Mouse (Mus musculus): ENCODE measurements around the gene Dapp1. TPM values are rescaled to one million over a fixed set of nuclear protein-coding genes. Genes with fewer than 3 reads are reported as not detected.
"Not testable (repeated sequence)": the region's sequence is repeated elsewhere in the genome, so short reads cannot be mapped to it uniquely, and the experiment has no call there.

Gene Dapp1
- polyA plus RNA-seq, 1 experiment from 2014 or later, result 3.8 TPM

DNA sequence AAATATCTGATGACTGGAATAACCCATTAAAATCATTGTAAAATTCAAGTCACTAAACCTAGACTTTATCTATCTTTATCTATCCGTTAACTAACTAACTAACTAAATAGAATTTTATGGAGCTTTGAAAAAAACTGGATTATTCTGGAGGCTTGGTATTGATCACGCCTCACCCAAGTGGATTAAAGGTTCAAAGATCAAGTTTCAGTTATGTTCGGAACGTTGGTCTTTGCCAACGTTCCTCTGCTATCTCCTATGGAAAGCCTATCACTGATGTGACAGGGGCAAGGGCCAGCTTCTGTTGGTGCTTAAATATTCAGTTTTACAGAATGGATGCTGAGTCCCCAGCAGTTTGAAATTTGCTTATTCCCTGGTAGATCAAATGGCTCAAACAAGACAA, 3.1 kb downstream of the Dapp1 start:
- Histone ChIP-seq H3K9ac (no peak overlapping the region), H3K4me2 (no peak overlapping the region), H3K27me3 (0 out of 2 replicates have a peak, but pooled peaks cover 5% of the 10 kb centered on the region), H3K27ac (no peak overlapping the region), H3K36me3 (replicated peaks) (no peaks in the 10 kb centered on the region), H3K4me3 (replicated peaks) (no peak overlapping the region), H3K4me1 (peaks cover 25% of the 10 kb centered on the region), H3K9me3 (no peaks in the 10 kb centered on the region)
- 57% methylated on average over 5 of the region's 5 CpGs for WGBS
- ATAC-seq (ENCODE audit: low FRiP score), result no peak

DNA sequence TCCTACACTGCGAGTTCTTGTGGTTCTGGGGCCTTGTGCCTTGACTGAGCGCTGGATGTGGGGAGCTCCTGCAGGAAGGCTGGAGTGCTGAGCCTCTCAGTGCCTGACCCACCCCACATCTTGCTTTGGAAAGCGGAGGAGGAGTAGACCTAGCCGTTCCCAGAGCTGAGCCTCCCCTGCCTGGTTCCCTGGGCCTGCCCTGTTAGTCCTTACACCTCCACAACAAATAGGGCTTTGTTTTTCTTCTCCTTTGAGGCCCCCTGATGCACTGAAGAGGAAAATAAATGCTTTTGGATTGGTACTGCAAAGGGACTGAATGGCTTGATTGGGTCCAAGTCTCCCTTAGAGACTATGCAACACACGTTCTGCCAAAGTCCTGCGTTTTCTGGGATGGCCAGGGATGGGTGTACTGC, 3.7 kb downstream of the Dapp1 start:
- H3K4me1 ChIP-seq, result peaks cover 25% of the 10 kb centered on the region
- no peaks in the 10 kb centered on the region for H3K9me3 ChIP-seq
- H3K27ac ChIP-seq, result peak overlapping the region; percentile 85
- H3K27me3 ChIP-seq, result 0 out of 2 replicates have a peak, but pooled peaks cover 5% of the 10 kb centered on the region
- ATAC-seq (ENCODE audit: low FRiP score), result peak; percentile 67
- no peaks in the 10 kb centered on the region for H3K36me3 ChIP-seq (replicated peaks)
- 17% methylated on average over 6 of the region's 6 CpGs for WGBS
- H3K4me2 ChIP-seq, result peak overlapping the region; percentile 19; the same call in 1 of the 2 replicates
- no peak overlapping the region for H3K9ac ChIP-seq
- no peak overlapping the region for H3K4me3 ChIP-seq (replicated peaks)

DNA sequence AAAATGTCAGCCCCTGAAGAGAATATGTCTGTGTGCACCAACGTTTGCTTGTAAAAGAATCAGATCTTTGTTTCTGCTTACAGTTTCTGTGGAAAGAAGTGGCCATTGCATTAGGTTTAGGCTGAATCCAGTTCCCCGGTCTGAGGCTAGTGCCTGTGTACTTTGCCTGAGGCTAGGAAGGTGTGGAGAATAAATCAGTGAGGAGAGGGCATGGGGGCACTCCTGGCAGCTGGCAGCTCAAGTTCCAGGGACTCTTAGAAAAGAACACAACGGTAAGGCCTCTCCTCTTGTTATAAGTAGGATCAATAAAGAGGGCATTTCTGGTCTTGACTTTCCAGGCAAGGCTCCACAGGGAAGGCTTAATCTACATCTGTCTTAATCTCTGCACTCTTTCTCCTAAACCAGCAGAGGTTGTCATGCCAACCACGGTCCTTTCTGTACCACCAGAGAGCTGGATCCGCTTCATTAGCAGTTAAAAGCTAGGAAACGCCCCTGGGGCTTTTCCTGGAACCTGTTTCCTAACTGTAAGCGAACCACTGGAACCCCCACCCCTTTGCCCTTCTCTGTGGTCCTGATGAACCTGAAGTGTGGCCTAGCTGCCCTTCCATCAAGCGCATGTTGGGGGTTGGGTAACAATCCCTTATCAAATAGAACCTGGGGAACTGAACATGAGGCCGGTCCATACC, 4.3 kb downstream of the Dapp1 start:
- H3K4me3 ChIP-seq (replicated peaks), result no peak overlapping the region
- H3K4me2 ChIP-seq, result peak overlapping the region; percentile 19; the same call in 1 of the 2 replicates
- ATAC-seq (ENCODE audit: low FRiP score), result peak; percentile 62
- 17% methylated on average over 9 of the region's 9 CpGs for WGBS
- peaks cover 25% of the 10 kb centered on the region for H3K4me1 ChIP-seq
- no peaks in the 10 kb centered on the region for H3K36me3 ChIP-seq (replicated peaks)
- H3K27me3 ChIP-seq, result 0 out of 2 replicates have a peak, but pooled peaks cover 5% of the 10 kb centered on the region
- peak overlapping the region; percentile 85 for H3K27ac ChIP-seq
- no peak overlapping the region for H3K9ac ChIP-seq
- H3K9me3 ChIP-seq, result no peaks in the 10 kb centered on the region

DNA sequence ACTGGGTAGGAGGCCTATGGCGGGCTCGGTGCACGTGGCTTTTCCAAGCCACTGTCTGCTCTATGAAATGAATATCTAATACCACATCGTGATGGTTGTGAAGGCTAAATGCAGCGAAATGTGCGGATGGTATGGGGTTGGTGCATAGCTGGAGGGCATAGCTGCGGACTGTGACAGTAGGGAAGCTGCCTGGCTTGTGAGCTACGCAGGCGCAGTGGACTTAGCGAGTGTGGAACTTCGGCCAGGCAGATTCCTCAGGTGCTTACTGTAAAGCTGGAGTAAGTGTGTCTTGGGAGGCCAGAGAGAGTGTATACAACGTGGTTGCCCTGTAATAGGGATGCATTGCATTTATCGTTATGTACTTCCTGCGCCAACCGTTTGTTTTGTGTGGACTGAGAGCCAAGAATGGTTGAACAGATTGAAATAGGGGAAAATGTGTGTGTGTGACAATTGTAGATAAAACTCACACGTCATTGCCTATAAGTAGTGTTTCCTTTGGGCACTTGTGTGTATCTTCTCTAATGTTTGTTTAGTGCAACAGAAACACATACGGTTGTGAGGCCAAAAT, 5.4 kb downstream of the Dapp1 start:
- H3K9me3 ChIP-seq, result no peaks in the 10 kb centered on the region
- no peak overlapping the region for H3K4me2 ChIP-seq
- H3K36me3 ChIP-seq (replicated peaks), result no peaks in the 10 kb centered on the region
- H3K4me3 ChIP-seq (replicated peaks), result no peak overlapping the region
- H3K9ac ChIP-seq, result no peak overlapping the region
- H3K27me3 ChIP-seq, result 0 out of 2 replicates have a peak, but pooled peaks cover 5% of the 10 kb centered on the region
- H3K4me1 ChIP-seq, result peaks cover 20% of the 10 kb centered on the region
- 95% methylated on average over 17 of the region's 17 CpGs for WGBS
- no peak for ATAC-seq (ENCODE audit: low FRiP score)
- H3K27ac ChIP-seq, result no peak overlapping the region

DNA sequence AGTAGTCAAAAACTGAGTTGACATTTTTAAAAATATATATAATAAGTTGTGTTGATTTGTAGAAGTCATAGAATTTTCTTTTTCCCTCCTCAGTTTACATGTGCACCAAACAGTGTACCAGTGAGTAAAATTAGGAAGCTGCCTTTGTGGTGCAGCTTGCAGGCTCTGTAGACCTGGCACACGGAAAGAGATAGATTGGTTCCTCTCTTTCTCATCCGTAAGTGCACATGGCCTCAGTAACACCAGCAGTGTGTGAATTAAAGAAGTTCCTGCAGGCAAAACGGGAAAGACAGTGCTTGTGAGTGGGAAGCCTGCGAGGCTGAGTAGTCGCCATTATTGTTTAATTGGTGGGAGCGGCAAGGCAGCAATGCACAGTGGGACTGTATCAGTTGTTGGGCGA, 5.9 kb downstream of the Dapp1 start:
- H3K4me3 ChIP-seq (replicated peaks), result no peak overlapping the region
- H3K9ac ChIP-seq, result no peak overlapping the region
- no peak overlapping the region for H3K4me2 ChIP-seq
- 83% methylated on average over 7 of the region's 7 CpGs for WGBS
- H3K27ac ChIP-seq, result no peak overlapping the region
- H3K36me3 ChIP-seq (replicated peaks), result no peaks in the 10 kb centered on the region
- peaks cover 15% of the 10 kb centered on the region for H3K4me1 ChIP-seq
- 0 out of 2 replicates have a peak, but pooled peaks cover 4% of the 10 kb centered on the region for H3K27me3 ChIP-seq
- no peaks in the 10 kb centered on the region for H3K9me3 ChIP-seq
- no peak for ATAC-seq (ENCODE audit: low FRiP score)

DNA sequence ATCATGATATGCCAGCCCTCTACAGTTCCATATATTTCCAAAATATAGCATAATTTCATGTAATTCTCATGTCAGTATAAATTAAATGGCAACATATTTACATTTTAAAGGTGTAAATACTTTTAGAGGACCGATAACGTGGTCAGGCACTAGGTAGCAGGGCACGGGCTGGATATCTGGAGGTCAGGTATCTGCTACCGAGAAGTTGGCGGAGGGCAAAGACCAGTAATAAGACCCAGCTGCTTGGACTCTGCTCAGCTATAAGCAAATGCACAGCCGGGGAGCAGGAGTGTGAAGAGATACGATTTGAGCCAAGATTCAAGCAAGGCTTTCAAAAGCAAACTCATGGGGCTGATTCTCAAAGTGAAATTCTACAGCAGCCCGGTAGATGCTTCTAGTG, 7.0 kb downstream of the Dapp1 start:
- H3K27me3 ChIP-seq, result no peaks in the 10 kb centered on the region
- H3K36me3 ChIP-seq (replicated peaks), result no peaks in the 10 kb centered on the region
- peaks cover 12% of the 10 kb centered on the region for H3K4me1 ChIP-seq
- ATAC-seq (ENCODE audit: low FRiP score), result no peak
- H3K4me2 ChIP-seq, result no peak overlapping the region
- H3K4me3 ChIP-seq (replicated peaks), result no peak overlapping the region
- WGBS, result 89% methylated on average over 8 of the region's 8 CpGs
- no peaks in the 10 kb centered on the region for H3K9me3 ChIP-seq
- no peak overlapping the region for H3K27ac ChIP-seq
- H3K9ac ChIP-seq, result no peak overlapping the region

DNA sequence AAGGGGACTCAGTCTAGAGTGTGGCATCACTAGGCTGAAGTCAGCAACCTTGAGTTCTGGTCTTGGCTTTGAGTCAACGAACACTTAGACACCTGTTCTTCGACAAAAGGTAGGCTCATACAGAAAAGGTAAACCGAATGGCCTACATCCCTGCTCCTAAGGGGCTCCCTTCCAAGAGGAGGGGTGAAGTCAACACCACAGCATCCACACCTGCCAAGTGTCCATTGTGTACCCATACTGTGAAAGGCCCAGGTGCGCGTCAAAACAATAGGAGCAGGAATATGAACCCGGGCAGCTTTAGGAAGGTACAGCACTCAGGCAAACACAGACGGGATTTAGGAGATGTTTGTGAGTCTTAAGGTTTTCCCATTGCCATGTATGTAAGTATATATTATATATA, 8.4 kb downstream of the Dapp1 start:
- H3K4me3 ChIP-seq (replicated peaks), result no peak overlapping the region

DNA sequence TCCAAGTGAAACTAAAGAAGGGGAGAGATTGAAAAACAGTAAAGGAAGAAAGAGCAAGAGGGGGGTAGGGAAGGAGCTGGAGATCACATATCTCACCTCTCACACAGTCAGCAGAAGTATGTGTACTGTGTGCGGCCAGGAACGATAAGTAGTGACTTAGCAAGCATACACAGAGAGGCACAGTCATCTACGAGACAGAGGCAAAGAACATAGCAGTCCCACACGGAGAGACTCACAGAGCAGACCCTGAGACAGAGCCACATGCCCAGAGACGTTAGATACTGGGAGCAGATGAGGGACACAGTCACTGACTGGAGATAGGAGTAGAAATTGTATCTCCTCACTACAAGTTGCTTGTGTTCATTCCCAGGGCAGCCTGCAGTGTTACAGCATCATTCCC, 9.1 kb downstream of the Dapp1 start:
- H3K4me1 ChIP-seq, result peaks cover 5% of the 10 kb centered on the region
- no peaks in the 10 kb centered on the region for H3K36me3 ChIP-seq (replicated peaks)
- no peak overlapping the region for H3K27ac ChIP-seq
- ATAC-seq (ENCODE audit: low FRiP score), result no peak
- H3K4me2 ChIP-seq, result no peak overlapping the region
- no peaks in the 10 kb centered on the region for H3K9me3 ChIP-seq
- no peak overlapping the region for H3K9ac ChIP-seq
- WGBS, result 79% methylated on average over 5 of the region's 5 CpGs
- no peak overlapping the region for H3K4me3 ChIP-seq (replicated peaks)
- H3K27me3 ChIP-seq, result no peaks in the 10 kb centered on the region

More for the DNA sequence above, 8.4 kb downstream of the Dapp1 start:
- Histone ChIP-seq H3K9ac (no peak overlapping the region), H3K9me3 (no peaks in the 10 kb centered on the region), H3K27ac (no peak overlapping the region), H3K4me1 (peaks cover 12% of the 10 kb centered on the region), H3K4me2 (no peak overlapping the region), H3K27me3 (no peaks in the 10 kb centered on the region), H3K36me3 (replicated peaks) (no peaks in the 10 kb centered on the region)
- ATAC-seq (ENCODE audit: low FRiP score), result no peak
- 92% methylated on average over 7 of the region's 7 CpGs for WGBS

DNA sequence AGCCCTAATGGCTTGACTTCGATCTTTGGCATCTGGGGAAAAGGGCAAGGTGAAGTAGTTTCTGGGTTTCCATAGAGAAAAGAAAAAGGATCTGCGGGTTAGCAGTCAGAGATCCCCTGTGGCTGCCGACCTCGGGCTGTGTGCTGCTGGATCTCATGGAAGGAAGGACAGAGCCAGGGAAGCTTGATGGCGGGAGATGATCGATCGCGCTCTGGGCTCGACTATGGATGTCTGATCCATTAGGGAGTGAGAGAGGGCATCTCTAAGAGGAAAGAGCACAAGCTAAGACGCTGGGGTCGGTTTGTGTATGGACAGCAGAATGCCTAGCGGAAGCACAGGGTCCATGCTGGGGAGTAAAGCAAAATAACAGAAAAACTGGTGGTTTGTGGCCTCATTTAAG, 11.4 kb downstream of the Dapp1 start:
- peak overlapping the region; percentile 25 for H3K4me2 ChIP-seq
- 51% methylated on average over 12 of the region's 12 CpGs for WGBS
- no peak overlapping the region for H3K27ac ChIP-seq
- H3K4me3 ChIP-seq (replicated peaks), result no peak overlapping the region
- H3K36me3 ChIP-seq (replicated peaks), result no peaks in the 10 kb centered on the region
- H3K27me3 ChIP-seq, result no peaks in the 10 kb centered on the region
- ATAC-seq (ENCODE audit: low FRiP score), result 0 out of 2 replicates have a peak, but pooled peaks have one; percentile 51
- H3K9ac ChIP-seq, result no peak overlapping the region
- no peaks in the 10 kb centered on the region for H3K9me3 ChIP-seq
- no peaks in the 10 kb centered on the region for H3K4me1 ChIP-seq

DNA sequence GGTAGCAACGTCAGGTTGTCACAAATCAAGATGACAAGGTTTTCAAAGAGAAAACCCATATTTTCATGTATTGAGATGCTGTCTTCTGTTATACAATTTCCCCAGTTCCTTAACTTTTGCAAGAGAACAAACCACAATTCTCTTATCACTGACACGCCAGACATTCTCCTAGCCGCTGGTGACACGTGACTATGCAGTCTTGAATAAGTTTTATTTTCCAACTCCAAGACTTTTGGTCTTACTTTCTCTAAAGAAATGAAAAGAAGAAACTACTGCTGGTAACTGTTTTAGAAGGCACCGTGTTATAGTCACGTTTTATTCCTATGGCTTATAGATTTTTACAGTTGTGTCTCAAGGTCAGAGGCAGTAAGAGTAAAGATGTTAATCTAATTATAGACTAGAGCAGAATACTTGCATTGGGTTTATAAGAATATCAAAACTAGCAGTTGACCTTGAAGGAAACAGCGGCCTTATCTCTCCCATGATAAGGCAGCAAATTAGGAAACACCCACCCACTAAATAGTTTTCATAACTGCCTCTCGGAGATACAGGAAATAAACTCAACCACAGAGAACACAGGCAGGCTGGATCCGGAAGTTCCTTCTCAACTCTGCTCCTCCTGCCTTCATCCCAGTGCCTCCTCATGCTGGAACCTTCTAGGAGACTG, 12.4 kb downstream of the Dapp1 start:
- no peaks in the 10 kb centered on the region for H3K27me3 ChIP-seq
- H3K36me3 ChIP-seq (replicated peaks), result no peaks in the 10 kb centered on the region
- ATAC-seq (ENCODE audit: low FRiP score), result no peak
- H3K4me3 ChIP-seq (replicated peaks), result no peak overlapping the region
- no peak overlapping the region for H3K27ac ChIP-seq
- H3K4me1 ChIP-seq, result no peaks in the 10 kb centered on the region
- WGBS, result 93% methylated on average over 9 of the region's 9 CpGs
- H3K9me3 ChIP-seq, result no peaks in the 10 kb centered on the region
- no peak overlapping the region for H3K4me2 ChIP-seq
- H3K9ac ChIP-seq, result no peak overlapping the region

DNA sequence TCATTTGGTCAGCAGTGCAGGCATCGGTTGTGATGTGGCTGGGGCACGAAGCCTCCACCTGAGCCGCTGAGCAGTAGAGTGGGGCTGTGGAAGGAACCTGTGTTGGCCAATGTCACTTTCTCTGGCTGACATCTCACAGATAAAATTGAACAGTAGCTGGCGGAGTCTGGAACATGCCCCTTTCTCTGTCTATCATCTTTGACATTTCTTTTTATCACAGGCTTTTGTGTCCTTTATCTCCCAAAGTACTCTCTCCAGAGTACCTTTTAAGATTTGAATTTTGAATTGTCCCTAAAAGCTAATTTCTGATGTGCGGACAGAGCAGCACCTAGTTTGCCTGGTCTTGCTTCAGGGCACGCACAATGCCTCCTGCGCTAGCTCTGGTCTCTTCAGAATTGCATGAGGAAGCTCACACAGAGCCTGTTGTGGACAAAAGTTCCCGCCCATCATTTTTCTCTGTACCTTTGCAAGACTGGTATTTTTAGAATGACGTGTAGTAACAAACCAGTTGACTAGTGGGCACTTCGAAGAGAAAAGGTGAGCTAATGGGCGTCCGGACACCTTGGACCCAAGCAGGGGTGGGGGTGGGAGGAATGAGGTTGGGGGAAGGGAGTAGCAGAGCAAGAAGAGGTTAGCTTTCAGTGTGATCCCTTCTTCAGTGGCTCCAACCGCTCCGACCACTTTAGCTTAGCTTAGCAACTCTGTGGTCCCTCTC, 13.1 kb downstream of the Dapp1 start:
- H3K9ac ChIP-seq, result no peak overlapping the region
- 91% methylated on average over 14 of the region's 14 CpGs for WGBS
- no peaks in the 10 kb centered on the region for H3K4me1 ChIP-seq
- no peaks in the 10 kb centered on the region for H3K9me3 ChIP-seq
- H3K27me3 ChIP-seq, result no peaks in the 10 kb centered on the region
- ATAC-seq (ENCODE audit: low FRiP score), result no peak
- H3K4me3 ChIP-seq (replicated peaks), result no peak overlapping the region
- H3K27ac ChIP-seq, result no peak overlapping the region
- no peak overlapping the region for H3K4me2 ChIP-seq
- no peaks in the 10 kb centered on the region for H3K36me3 ChIP-seq (replicated peaks)

DNA sequence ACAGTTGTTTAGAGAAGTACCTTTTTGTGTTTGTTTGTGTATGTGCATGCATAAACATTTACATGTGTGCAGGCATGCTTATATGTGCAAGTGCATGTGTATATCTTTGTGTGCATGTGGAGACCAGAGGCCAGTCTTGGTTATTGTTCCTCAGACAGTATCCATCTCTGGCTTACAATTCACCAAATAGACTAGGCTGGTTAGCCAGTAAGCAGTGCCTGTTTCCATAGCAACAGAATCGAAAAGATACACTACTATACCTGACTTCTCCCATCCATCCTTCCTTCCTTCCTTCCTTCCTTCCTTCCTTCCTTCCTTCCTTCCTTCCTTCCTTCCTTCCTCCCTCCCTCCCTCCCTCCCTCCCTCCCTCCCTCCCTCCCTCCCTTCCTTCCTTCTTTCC, 17.3 kb downstream of the Dapp1 start:
- H3K36me3 ChIP-seq (replicated peaks); H3K27me3 ChIP-seq; H3K4me1 ChIP-seq; ATAC-seq (ENCODE audit: low FRiP score); H3K4me2 ChIP-seq; H3K4me3 ChIP-seq (replicated peaks); H3K9ac ChIP-seq; H3K27ac ChIP-seq; H3K9me3 ChIP-seq: not testable (repeated sequence)
- WGBS, result 58% methylated on average over 1 of the region's 1 CpGs
